Mouse (Mus musculus) embryonic stem cell, embryonic (primary cell): ENCODE measurements around the gene Xrn1.
"Not testable (repeated sequence)": the region's sequence is repeated elsewhere in the genome, so short reads cannot be mapped to it uniquely, and the experiment has no call there.

Source experiments
- CTCF ChIA-PET, 4 experiments: fragments of 300-600 bp in 2 of 4; fragments of 350-600 bp in 2 of 4; sonication (Branson Sonifier 250); formaldehyde crosslinking; loops; one replicate each; lab custom pipeline; 2022; ENCODE audit warnings: inconsistent platforms in 2 of 4; lab: Charles Lee
- POLR2A ChIA-PET, 4 experiments: fragments of 300-600 bp in 2 of 4; fragments of 350-600 bp in 2 of 4; sonication (Branson Sonifier 250); formaldehyde crosslinking; loops; one replicate each; lab custom pipeline; 2022; ENCODE audit warnings: antibody characterized with exemption in 4 of 4, inconsistent platforms in 1 of 4; lab: Charles Lee

Gene Xrn1

DNA sequence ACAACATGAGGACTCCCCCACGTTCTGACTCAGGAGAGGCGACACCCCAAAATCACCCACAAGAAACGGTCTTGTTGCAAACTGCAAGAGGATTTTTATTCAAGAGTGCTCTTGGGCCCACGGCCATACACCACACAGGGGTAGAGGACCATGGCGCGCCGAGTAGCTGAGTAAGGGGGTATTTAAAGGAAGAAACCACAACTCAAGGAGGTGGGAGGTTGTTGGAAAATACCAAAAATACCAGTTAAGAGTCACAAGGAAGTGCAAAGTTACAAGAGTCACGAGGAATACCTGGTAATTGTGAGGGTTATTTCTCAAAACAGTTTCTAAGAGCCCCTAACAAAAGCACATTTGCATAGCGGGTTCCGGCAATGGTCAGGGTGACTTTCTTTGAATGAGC, 138.1 kb downstream of the Xrn1 start:
- CTCF ChIA-PET: not testable (repeated sequence)
- POLR2A ChIA-PET: interaction anchor here in 2 of 4 experiments (0.7 to 4.4 kb wide), 2 partner anchors 27 to 138 kb away, joined by 3 to 16 read pairs; partner anchors contain the start of gene Gk5 (in 1 of the 2)

DNA sequence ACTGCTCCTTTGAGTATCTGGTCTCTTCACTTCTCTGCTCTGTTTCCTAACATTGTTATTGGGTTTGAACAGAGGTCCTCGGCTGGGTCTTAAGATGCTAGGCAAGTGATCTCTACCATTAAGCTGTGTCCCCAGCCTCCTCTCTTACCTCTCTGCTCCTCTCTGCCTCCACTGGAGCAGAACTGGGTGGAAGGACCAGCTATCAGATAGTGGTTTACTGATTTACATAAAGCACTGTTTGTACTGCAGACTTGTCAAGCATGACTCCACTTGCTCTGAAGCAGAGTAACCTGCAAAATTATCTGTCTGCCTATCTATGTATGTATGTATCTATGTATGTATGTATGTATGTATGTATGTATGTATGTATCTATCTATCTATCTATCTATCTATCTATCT, 138.7 kb downstream of the Xrn1 start:
- ChIA-PET CTCF (no interaction called here), POLR2A (interaction anchor here in 2 of 4 experiments (0.9 to 4.4 kb wide), 3 partner anchors 9 to 26 kb away, joined by 3 to 16 read pairs (median 3); partner anchors contain the start of gene Gk5 (in 2 of the 2))

DNA sequence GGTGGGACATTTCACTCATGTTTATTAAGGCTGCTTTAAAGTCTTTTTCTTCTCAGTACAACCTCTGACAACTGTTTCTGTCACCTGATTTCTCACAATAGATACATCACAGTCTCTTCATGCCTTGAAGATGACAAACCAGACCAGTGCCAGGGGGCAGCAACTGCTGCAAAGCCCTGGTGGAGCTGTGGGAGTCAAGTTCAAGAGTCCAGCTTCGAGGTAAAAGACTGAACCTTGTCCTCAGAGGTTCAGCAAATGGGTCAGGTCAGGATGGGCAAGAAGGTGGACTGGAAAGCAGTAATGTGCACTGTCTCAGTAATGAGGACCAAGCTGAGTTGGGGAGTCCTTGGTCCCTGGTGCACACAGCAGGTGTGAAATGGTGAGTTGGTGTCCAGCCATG, 139.8 kb downstream of the Xrn1 start:
- CTCF ChIA-PET: no interaction called here
- POLR2A ChIA-PET: interaction anchor here in 2 of 4 experiments (0.7 to 4.4 kb wide), 3 partner anchors 8 to 69 kb away, joined by 3 to 16 read pairs (median 3); partner anchors contain the start of gene Gk5 (in 1 of the 2)

DNA sequence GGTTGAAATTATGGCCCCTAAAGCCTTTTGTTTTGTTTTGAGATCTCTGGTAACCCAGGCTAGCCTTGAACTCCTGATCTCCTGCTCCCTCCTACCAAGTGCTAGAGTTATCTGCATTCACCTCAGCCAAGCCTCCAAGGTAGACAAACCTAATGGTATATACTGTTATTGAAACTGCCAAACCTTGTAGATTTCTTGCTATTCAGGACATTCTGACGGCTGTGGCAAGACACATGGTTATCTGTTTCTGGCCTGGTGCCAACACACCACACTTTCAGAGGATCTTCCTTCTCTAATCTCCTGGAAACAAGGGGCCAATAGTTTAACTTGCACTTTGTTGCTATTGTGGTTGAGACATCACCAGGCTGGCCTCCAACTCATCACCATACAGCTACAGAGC, 140.6 kb downstream of the Xrn1 start:
- ChIA-PET POLR2A (interaction anchor here in 2 of 4 experiments (1.3 to 4.4 kb wide), 3 partner anchors 24 to 44 kb away, joined by 3 to 16 read pairs (median 8); partner anchors contain the start of gene Gk5 (in 2 of the 2)), CTCF (no interaction called here)

DNA sequence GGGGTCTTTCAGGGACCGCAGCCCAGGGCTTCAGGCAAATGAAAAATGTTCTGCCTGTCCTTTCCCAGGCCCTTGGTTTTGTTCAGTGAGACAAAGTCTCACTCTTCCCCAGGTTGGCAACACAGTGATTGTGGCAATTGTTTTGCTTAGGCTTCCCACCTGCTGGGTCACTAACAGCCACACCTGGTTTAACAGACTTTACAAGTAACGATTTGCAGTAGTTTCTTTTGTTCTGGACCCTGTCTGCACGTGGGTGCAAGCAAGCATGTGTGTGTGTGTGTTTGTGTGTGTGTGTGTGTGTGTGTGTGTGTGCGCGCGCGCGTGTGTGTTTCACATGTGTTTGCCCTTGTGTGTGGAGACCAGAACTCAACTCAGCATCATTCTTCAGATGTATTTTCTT, 148.3 kb downstream of the Xrn1 start:
- ChIA-PET CTCF (interaction anchor here in 1 of 4 experiments (0.6 kb wide), 1 partner anchor 205 kb away, joined by 3 read pairs; no protein-coding TSS in a partner anchor), POLR2A (interaction anchor here in 3 of 4 experiments (0.7 to 4.6 kb wide), 13 partner anchors 9 to 573 kb away, joined by 3 to 34 read pairs (median 5); partner anchors contain the start of gene Gk5 (in 3 of the 3))
